Mouse (Mus musculus): ENCODE data around the gene Mcl1.
A peak's percentile ranks its signal among the peaks of the same experiment; 100 is the strongest.
"Not testable (repeated sequence)": the region's sequence is repeated elsewhere in the genome, so short reads cannot be mapped to it uniquely, and the experiment has no call there.

Mcl1 gene

GRCm38 (mm10) chr3:95686492-95687167, 28.0 kb downstream of the Mcl1 start:
- no peak for DNase-seq (ENCODE audit: low spot score)

- no peak for DNase-seq (ENCODE audit: low spot score)
These were observed 28.6 kb downstream of the Mcl1 start for GRCm38 (mm10) chr3:95687168-95687523.

DNA sequence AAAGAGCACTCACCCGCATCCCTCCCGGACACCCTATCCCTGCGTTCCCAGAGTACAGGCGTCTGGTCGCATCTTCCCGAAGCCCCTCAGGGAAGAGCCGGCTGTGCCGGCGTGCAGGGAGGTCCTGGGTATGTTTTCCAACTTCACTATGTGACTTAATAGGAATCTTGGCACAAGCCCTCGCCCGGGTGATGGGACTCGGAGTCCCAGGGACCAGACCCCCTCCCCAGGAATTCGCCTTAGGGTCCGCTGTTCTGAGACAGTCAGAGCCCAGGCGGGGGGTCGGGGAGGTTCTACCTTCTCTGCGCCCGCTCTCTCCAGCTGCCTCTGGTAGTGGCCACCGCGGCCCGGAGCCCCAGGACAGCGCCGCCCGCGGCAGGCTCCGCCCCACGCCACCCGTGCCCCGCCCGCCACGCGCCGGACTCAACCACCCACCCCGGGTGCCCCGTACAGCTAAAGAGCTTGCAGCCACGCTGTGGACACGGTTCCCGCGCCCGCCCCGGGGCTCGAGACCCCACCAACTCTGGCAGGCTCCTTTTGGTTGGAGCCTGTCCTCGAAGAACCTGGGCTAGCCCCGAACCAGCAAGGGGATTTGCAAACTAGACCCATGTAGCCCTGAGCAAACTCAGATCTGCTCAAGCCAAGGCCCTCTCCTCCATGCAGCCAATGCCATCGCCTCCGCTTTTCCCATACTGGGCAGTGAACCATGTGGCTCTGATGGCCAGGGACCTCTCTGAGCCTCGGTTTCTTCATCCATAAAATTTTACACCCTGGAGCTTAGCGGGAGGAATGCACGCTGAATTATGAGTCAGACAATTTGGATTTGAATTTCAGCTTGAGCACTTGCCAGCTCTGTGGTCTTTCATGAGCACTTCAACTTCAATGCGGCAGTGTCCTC, 29.2 kb downstream of the Mcl1 start, which contains the start of gene Adamtsl4:
Gene Adamtsl4 (minus strand): TSS at position 394 of the 898 bp plus-strand sequence.
- no peak for DNase-seq (ENCODE audit: low spot score)

GRCm38 (mm10) chr3:95689171-95689915, 30.8 kb downstream of the Mcl1 start:
- no peak for DNase-seq (ENCODE audit: low spot score)

DNA sequence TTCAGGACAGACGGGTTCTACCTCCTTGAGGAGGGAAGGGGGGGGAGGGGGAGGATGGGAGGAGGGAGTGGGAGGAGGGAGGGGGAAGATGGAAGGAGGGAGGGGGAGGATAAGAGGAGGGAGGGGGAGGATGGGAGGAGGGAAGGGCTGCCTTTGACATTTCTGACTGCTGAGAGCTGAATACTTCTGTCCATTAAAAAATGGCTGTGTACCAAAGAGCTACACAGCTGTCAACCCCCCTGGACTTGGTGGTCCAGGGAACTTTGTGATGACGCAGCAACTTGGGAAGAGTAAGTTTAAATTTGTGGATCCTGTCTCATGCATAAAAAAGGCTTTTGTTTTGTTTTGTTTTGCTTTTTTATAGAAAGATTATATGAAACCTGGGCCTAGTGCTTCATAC, 31.4 kb downstream of the Mcl1 start:
- DNase-seq (ENCODE audit: low spot score): no peak

DNA sequence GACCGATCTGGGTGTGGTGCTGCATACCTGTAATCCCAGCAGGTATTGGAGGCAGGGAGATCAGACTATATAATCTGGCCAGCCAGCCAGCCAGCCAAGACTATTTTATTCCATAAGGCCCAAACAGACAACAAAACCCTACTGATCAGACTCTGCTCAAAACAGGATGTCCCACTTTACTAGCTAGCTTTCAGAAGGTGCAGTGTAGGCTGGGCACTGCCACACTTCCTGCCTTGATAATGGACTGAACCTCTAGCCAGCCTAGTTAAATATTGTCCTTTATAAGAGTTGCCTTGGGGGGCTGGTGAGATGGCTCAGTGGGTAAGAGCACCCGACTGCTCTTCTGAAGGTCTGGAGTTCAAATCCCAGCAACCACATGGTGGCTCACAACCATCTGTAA, 32.0 kb downstream of the Mcl1 start:
- DNase-seq (ENCODE audit: low spot score): not testable (repeated sequence)

GRCm38 (mm10) chr3:95692677-95693076, 34.1 kb downstream of the Mcl1 start:
- DNase-seq (ENCODE audit: low spot score): no peak

DNA sequence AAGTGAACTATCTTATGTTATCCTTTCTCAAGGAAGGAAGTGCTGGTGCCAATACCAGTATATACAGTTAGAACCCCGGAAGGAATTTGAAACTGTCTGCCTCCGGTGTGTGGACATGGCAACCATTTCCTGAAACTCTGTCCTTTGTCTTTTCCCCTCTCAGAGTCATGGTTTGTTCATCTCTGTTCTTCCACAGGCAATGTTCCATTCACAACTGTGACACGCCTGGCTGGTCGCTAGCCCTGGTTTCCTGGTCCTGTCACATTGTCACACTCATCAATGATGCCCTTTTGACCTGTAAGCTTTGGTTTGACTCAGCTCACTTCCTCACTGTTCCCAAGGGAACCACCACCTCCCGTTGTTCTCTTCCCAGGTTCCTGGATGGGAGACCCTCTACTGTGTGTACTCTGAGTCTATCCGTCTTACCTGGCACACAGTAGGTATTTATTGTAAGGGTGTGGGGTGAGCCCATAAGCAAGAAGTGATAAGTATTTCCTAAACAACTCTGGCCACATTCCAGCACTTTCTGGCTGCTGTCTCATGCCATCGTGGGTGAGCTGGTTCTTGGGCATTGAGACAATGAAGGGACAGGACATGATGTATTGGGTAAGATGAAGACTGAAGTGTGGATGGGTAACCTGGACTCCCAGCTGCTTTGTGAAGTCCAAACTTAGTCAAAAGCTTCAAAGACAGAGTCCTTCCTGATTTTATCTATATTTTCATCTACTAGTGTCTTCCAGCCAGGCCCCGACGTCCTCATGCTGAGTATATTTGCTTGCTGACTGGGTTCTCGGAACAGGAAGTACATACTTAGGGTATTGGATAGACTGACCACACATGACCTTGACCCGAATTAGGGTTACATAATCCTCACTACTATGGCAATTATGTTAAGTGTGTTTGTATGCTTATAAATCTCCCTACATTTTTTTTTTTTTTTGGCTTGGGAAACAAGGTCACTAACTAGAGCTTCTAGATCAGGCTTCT, 35.5 kb downstream of the Mcl1 start:
- DNase-seq (ENCODE audit: low spot score): no peak

DNA sequence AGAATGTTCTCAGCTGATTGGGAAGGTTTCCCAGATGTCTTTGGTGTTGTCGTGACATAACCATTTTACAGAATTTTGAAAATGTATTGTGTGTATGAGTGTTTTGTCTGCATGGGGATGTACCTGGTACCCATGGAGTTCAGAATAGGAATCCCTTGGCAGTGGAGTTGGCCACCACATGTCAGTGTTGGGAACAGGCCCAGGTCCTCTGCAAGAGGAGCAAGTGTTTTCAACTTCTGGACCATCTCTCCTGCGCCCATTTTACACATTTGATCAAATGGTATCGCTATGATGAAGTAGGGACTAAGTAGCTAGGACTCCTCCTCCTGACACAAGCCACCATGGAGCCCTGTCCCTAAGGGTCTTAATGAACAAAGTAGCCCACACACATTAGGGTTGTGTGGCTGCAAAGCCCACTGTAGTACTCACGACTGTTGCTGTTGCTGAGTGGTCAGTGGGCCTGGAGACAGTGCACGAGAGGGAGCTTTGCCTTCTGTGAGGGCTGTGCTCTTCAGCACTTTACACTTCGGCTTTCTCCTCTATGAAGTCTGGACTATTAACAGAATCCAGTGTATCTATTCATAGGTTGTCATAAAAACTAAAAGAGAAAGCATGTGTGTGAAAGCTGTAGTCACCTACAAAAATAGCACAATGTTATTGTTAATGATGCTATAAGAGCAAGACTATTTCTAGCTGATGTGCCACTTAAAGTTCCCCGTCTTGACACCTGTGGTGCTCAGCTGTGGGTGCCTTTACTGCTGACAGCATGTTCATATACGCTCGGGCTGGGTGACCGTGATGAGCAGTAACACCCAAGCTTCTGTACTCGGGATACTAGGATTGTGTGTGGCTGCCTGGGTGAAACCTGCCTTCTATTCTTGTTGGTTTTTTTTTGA, 36.5 kb downstream of the Mcl1 start:
- no peak for DNase-seq (ENCODE audit: low spot score)

DNA sequence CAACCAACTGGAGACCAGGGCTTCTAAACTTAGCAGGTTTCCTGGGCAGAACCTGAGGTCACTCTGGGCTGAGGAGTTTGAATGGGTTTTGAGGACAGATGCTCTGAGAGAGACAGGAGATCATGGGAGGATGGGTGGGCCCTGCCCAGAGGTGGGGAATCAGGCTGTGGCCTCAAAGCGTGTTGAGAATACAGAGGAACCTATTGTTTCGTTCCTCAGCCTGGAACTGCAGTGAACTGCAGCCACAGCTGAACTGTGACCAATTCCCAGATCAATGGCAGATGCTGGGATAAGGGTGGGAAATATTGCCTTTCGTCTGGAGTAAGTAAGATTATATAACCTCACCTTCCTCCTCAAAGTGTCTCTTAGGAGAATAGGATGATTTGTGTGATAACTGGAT, 37.2 kb downstream of the Mcl1 start:
- DNase-seq (ENCODE audit: low spot score): no peak

GRCm38 (mm10) chr3:95696360-95696759, 37.8 kb downstream of the Mcl1 start:
- DNase-seq (ENCODE audit: low spot score): peak; percentile 51

- DNase-seq (ENCODE audit: low spot score): no peak
These were observed 39.7 kb downstream of the Mcl1 start for GRCm38 (mm10) chr3:95698286-95698685.

DNA sequence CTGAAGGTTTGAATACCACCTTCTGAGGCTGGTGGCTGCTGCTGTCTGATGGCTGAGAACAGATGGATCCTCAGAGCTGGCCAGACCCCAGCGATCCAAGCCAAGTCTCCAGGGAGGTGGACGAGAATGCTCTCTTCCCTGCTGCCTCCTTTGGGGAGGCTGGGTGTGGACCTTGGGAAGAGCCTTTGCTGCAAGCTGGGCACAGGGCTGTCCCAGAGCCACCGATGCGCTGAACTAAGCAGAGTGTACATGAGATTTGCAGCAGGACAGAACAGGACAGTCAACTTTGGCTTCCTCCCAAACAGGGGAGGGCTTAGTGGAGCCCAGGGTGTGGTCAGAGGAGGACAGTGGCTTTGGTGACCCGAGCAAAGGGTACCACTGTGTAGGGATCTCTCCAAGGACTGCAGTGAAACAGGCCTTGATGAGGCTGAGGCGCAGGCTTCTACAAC, 41.7 kb downstream of the Mcl1 start:
- DNase-seq (ENCODE audit: low spot score): no peak

GRCm38 (mm10) chr3:95701085-95701484, 42.5 kb downstream of the Mcl1 start:
- DNase-seq (ENCODE audit: low spot score): no peak

DNA sequence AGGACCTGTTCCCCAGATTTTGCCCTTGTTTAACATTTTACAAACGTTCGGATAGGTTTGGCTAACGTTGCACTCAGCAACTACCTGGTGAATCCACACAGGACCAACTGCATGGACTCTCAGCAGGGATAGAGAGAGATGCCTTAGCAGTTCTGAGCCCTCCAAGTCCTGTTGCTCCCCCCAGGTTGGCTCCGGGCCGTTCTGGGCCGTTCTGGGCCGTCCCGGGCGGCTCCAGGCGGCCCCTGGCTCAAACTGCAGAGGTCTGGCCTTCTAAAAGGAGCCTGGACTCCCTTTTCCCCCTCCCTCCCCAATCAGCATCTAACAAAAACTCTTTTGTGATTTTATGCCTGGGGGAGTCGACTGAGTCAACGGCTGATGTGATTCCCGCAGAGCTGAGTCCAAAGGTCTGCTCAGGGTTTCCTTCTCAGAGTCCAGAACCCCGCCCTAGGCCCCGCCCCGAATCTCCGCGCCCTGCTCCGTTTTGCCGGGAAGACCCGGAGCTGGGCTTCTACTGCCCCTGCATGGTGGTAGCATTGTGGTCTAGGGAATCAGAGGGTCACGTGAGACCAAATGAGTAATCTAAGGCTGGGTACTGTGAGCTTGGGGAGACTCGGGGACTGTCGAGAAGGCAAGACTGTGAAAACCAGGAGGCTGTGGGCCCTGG, 43.4 kb downstream of the Mcl1 start:
- peak; percentile 77 for DNase-seq (ENCODE audit: low spot score)

DNA sequence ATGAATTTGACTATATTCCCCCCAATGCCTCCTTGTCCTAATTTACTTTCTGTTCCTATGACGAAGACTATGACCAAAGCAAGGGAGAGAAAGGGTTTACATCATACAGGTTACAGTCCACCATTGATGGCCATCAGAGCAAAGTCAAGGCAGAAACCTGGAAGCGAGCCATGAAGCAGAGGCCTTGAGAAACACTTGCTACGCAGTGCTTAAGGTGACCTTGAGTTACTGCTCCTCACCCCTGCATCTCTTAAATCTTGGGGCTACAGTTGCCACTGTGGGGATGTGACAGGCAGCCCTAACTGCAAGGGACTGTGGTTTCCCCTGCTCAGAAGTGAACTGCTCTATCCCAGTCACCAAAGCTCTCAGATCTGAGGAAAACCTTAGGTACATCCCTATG, 44.7 kb downstream of the Mcl1 start:
- DNase-seq (ENCODE audit: low spot score): no peak

DNA sequence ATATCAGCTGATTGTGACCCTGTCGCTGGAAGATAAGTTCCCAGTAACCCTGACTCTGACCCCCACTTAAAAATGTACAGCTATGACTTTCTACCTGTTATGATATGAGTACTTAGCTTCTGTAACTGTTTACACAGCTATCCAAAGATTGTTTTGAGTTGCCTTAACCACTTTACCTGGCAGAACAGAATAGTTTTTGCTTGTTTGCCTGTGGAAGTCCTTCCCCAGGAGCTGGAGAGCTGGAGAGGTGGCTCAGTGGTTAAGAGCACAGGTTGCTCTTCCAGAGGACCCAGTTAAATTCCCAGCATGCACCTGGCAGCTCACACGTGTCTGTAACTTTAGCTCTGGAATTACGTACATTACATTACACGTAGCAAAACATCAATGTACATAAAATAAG, 46.0 kb downstream of the Mcl1 start:
- no peak for DNase-seq (ENCODE audit: low spot score)

DNA sequence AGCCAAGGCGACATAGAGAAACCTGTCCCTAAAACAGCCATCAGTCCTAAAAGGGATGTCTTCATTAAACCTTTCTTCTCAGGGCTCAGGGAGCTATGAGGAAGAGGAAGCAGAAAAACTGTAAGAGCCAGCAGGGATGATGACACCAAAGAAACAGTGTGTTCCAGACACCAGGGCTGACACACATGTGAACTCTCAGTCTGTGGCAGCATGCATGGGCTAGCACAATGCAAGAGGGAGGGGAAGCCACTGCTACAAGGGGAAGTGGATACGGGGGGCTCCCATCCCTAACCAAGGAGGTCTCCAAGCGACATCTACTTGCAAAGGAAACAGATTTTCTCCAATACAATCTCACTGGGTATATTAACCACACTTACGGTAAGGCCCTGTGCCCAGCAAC, 47.7 kb downstream of the Mcl1 start:
- DNase-seq (ENCODE audit: low spot score): no peak

GRCm38 (mm10) chr3:95707497-95707896, 48.9 kb downstream of the Mcl1 start:
- DNase-seq (ENCODE audit: low spot score): no peak

DNA sequence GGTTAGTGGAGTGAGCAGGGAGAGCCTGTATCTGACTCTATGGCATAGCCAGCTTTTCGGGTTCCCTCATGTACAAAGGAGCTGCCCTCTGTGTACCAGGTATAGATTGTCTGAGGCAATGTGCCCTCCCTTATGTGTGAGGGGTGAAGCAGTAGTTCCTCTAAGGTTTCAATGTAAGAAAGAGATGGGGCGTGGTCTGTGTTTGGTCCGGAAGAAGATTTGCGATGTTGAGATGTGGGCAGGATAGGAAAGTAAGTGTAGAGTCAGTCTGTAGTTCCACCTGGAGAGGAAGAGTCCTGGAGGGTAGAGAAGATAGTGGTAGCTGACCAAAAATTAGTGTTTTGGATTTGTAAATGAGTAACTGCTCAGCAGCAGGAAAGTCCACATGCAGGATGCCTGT, 50.5 kb downstream of the Mcl1 start:
- no peak for DNase-seq (ENCODE audit: low spot score)
